Mouse (Mus musculus) limb, embryonic 10.5 days (tissue): ENCODE data around the gene Parp11. TPM values are rescaled to one million over a fixed set of nuclear protein-coding genes. Genes with fewer than 3 reads are reported as not detected.
A peak's percentile ranks its signal among the peaks of the same experiment; 100 is the strongest.

Source experiments
- DNase-seq: peaks from one replicate; pipeline ENCODE4 v3.0.0-alpha.2; 2017; ENCODE audit warnings: low spot score
- H3K27ac ChIP-seq: fragments of 300-500 bp; sonication (generic); 2 replicates; pipeline ENCODE4 v1.5.1; 2016; ENCODE audit warnings: mild to moderate bottlenecking
- H3K27me3 ChIP-seq: fragments of 300-500 bp; sonication (generic); 2 replicates; pipeline ENCODE4 v1.6.1; 2016; ENCODE audit warnings: low read depth, mild to moderate bottlenecking; ENCODE audit not compliant: poor library complexity, severe bottlenecking
- H3K36me3 ChIP-seq: fragments of 300-500 bp; sonication (generic); 2 replicates; pipeline ENCODE4 v1.6.1; 2016; ENCODE audit warnings: mild to moderate bottlenecking, moderate library complexity
- H3K4me1 ChIP-seq: fragments of 300-500 bp; sonication (generic); 2 replicates; pipeline ENCODE4 v1.6.1; 2016
- H3K4me3 ChIP-seq: fragments of 300-500 bp; sonication (generic); 2 replicates; pipeline ENCODE4 v1.5.1; 2016; ENCODE audit warnings: mild to moderate bottlenecking, moderate library complexity
- H3K9me3 ChIP-seq: fragments of 300-500 bp; sonication (generic); replicated peaks from 2 replicates; pipeline ENCODE4 v1.6.1; 2016; ENCODE audit warnings: mild to moderate bottlenecking
- WGBS: fragments of 180-500 bp; shearing (Covaris S2); methylation state at CpG from one replicate; pipeline ENCODE4 v1.1.7; 2016; 5-methylcytosine and 5-hydroxymethylcytosine counted together
- polyA plus RNA-seq: library from polyadenylated mRNA; unstranded; fragments of >200 nt; fragmentation: Nextera tagmentation; extraction: Ambion mirVana; gene quantifications from 2 replicates; pipeline ENCODE4 v1.2.1, GENCODE M21; 2016

Gene Parp11
- polyA plus RNA-seq, 1 experiment from 2014 or later, result 29.6 TPM

- Histone ChIP-seq H3K9me3 (no peaks in the 10 kb centered on the region), H3K4me3 (no peak overlapping the region), H3K4me1 (peaks cover 7% of the 10 kb centered on the region; the same call in 1 of the 2 replicates), H3K27me3 (no peaks in the 10 kb centered on the region), H3K36me3 (no peaks in the 10 kb centered on the region), H3K27ac (no peak overlapping the region)
- DNase-seq, result no peak
- WGBS, result 64% methylated on average over 9 of the region's 9 CpGs
Observed at GRCm38 (mm10) chr6:127522326-127522725, 75.7 kb downstream of the Parp11 start.

GRCm38 (mm10) chr6:127524442-127524841 lies 77.8 kb downstream of the Parp11 start:
- Histone ChIP-seq H3K4me1 (peaks cover 7% of the 10 kb centered on the region; the same call in 1 of the 2 replicates), H3K27me3 (no peaks in the 10 kb centered on the region; the same call in 1 of the 2 replicates), H3K36me3 (no peaks in the 10 kb centered on the region), H3K4me3 (no peak overlapping the region), H3K9me3 (no peaks in the 10 kb centered on the region), H3K27ac (no peak overlapping the region)
- peak; percentile 79 for DNase-seq
- WGBS, result 37% methylated on average over 8 of the region's 8 CpGs

GRCm38 (mm10) chr6:127528625-127529024 lies 82.0 kb downstream of the Parp11 start:
- Histone ChIP-seq H3K9me3 (no peaks in the 10 kb centered on the region), H3K27me3 (no peaks in the 10 kb centered on the region; the same call in 1 of the 2 replicates), H3K27ac (no peak overlapping the region), H3K4me1 (no peaks in the 10 kb centered on the region), H3K4me3 (no peak overlapping the region), H3K36me3 (no peaks in the 10 kb centered on the region)
- no peak for DNase-seq
- WGBS, result 92% methylated on average over 7 of the region's 7 CpGs

- no peak for DNase-seq
- WGBS, result 81% methylated on average over 2 of the region's 2 CpGs
Observed at GRCm38 (mm10) chr6:127529451-127529850, 82.8 kb downstream of the Parp11 start.

GRCm38 (mm10) chr6:127530206-127530605 lies 83.6 kb downstream of the Parp11 start:
- Histone ChIP-seq H3K4me1 (no peaks in the 10 kb centered on the region), H3K9me3 (no peaks in the 10 kb centered on the region), H3K36me3 (no peaks in the 10 kb centered on the region), H3K27me3 (no peaks in the 10 kb centered on the region; the same call in 1 of the 2 replicates), H3K27ac (no peak overlapping the region), H3K4me3 (no peak overlapping the region)
- 61% methylated on average over 3 of the region's 3 CpGs for WGBS
- DNase-seq, result no peak

More at GRCm38 (mm10) chr6:127529451-127529850, 82.8 kb downstream of the Parp11 start:
- H3K9me3 ChIP-seq, result no peaks in the 10 kb centered on the region
- no peaks in the 10 kb centered on the region for H3K36me3 ChIP-seq
- no peak overlapping the region for H3K27ac ChIP-seq
- H3K27me3 ChIP-seq, result no peaks in the 10 kb centered on the region; the same call in 1 of the 2 replicates
- no peak overlapping the region for H3K4me3 ChIP-seq
- no peaks in the 10 kb centered on the region for H3K4me1 ChIP-seq

GRCm38 (mm10) chr6:127531412-127532205 lies 85.0 kb downstream of the Parp11 start:
- Histone ChIP-seq H3K9me3 (no peaks in the 10 kb centered on the region), H3K4me3 (no peak overlapping the region), H3K4me1 (no peaks in the 10 kb centered on the region), H3K27ac (no peak overlapping the region), H3K27me3 (no peaks in the 10 kb centered on the region; the same call in 1 of the 2 replicates), H3K36me3 (no peaks in the 10 kb centered on the region)
- WGBS, result 55% methylated on average over 3 of the region's 3 CpGs
- DNase-seq, result no peak

GRCm38 (mm10) chr6:127532304-127532703 lies 85.7 kb downstream of the Parp11 start:
- WGBS, result 88% methylated on average over 5 of the region's 5 CpGs
- Histone ChIP-seq H3K36me3 (no peaks in the 10 kb centered on the region), H3K27ac (no peak overlapping the region), H3K4me3 (no peak overlapping the region), H3K4me1 (peaks cover 4% of the 10 kb centered on the region; the same call in 1 of the 2 replicates), H3K9me3 (no peaks in the 10 kb centered on the region), H3K27me3 (no peaks in the 10 kb centered on the region; the same call in 1 of the 2 replicates)
- DNase-seq, result no peak

- no peak overlapping the region for H3K27ac ChIP-seq
- no peak overlapping the region for H3K4me3 ChIP-seq
- H3K36me3 ChIP-seq, result no peaks in the 10 kb centered on the region
- no peak for DNase-seq
- WGBS, result 84% methylated on average over 5 of the region's 5 CpGs
- H3K9me3 ChIP-seq, result no peaks in the 10 kb centered on the region
- H3K4me1 ChIP-seq, result peaks cover 4% of the 10 kb centered on the region; the same call in 1 of the 2 replicates
- no peaks in the 10 kb centered on the region; the same call in 1 of the 2 replicates for H3K27me3 ChIP-seq
Observed at GRCm38 (mm10) chr6:127533766-127534165, 87.1 kb downstream of the Parp11 start.

GRCm38 (mm10) chr6:127537035-127537434 lies 90.4 kb downstream of the Parp11 start:
- Histone ChIP-seq H3K4me1 (peaks cover 8% of the 10 kb centered on the region; the same call in 1 of the 2 replicates), H3K9me3 (no peaks in the 10 kb centered on the region), H3K27me3 (peaks cover 4% of the 10 kb centered on the region), H3K36me3 (no peaks in the 10 kb centered on the region), H3K27ac (no peak overlapping the region), H3K4me3 (no peak overlapping the region)
- 85% methylated on average over 7 of the region's 7 CpGs for WGBS
- no peak for DNase-seq

- H3K4me1 ChIP-seq, result peaks cover 13% of the 10 kb centered on the region; the same call in 1 of the 2 replicates
- no peak for DNase-seq
- 81% methylated on average over 2 of the region's 2 CpGs for WGBS
Observed at GRCm38 (mm10) chr6:127538118-127538517, 91.5 kb downstream of the Parp11 start.

GRCm38 (mm10) chr6:127539226-127539625 lies 92.6 kb downstream of the Parp11 start:
- no peak overlapping the region for H3K27ac ChIP-seq
- H3K4me1 ChIP-seq, result peaks cover 13% of the 10 kb centered on the region; the same call in 1 of the 2 replicates
- no peak for DNase-seq
- H3K36me3 ChIP-seq, result no peaks in the 10 kb centered on the region
- 87% methylated on average over 4 of the region's 4 CpGs for WGBS
- H3K27me3 ChIP-seq, result peaks cover 16% of the 10 kb centered on the region
- H3K4me3 ChIP-seq, result no peak overlapping the region
- no peaks in the 10 kb centered on the region for H3K9me3 ChIP-seq

More at GRCm38 (mm10) chr6:127538118-127538517, 91.5 kb downstream of the Parp11 start:
- Histone ChIP-seq H3K36me3 (no peaks in the 10 kb centered on the region), H3K27ac (no peak overlapping the region), H3K9me3 (no peaks in the 10 kb centered on the region), H3K4me3 (no peak overlapping the region), H3K27me3 (peaks cover 14% of the 10 kb centered on the region)

GRCm38 (mm10) chr6:127539659-127540058 lies 93.0 kb downstream of the Parp11 start:
- Histone ChIP-seq H3K27ac (no peak overlapping the region), H3K27me3 (peaks cover 16% of the 10 kb centered on the region), H3K9me3 (no peaks in the 10 kb centered on the region), H3K4me1 (peaks cover 13% of the 10 kb centered on the region; the same call in 1 of the 2 replicates), H3K36me3 (no peaks in the 10 kb centered on the region), H3K4me3 (no peak overlapping the region)
- DNase-seq, result no peak
- 68% methylated on average over 5 of the region's 5 CpGs for WGBS

GRCm38 (mm10) chr6:127540517-127540916 lies 93.9 kb downstream of the Parp11 start:
- no peaks in the 10 kb centered on the region for H3K36me3 ChIP-seq
- 73% methylated on average over 4 of the region's 4 CpGs for WGBS
- DNase-seq, result no peak
- peaks cover 13% of the 10 kb centered on the region; the same call in 1 of the 2 replicates for H3K4me1 ChIP-seq
- no peak overlapping the region for H3K27ac ChIP-seq
- no peaks in the 10 kb centered on the region for H3K9me3 ChIP-seq
- no peak overlapping the region for H3K4me3 ChIP-seq
- peaks cover 16% of the 10 kb centered on the region for H3K27me3 ChIP-seq
